Mouse (Mus musculus) hindbrain, embryonic 12.5 days (tissue): Measurements from ENCODE around the gene Herc4. TPM values are rescaled to one million over a fixed set of nuclear protein-coding genes. Genes with fewer than 3 reads are reported as not detected.
A peak's percentile ranks its signal among the peaks of the same experiment; 100 is the strongest.
"Not testable (repeated sequence)": the region's sequence is repeated elsewhere in the genome, so short reads cannot be mapped to it uniquely, and the experiment has no call there.

Experiments
- ATAC-seq: fragments of 200-750 bp; cut with Nextera tagmentation; 2 replicates; pipeline ENCODE4 v1.8.0; 2017; ENCODE audit warnings: moderate TSS enrichment; ENCODE audit not compliant: low FRiP score
- H3K27ac ChIP-seq: fragments of 300-500 bp; sonication (generic); 2 replicates; pipeline ENCODE4 v1.5.1; 2016; ENCODE audit warnings: mild to moderate bottlenecking
- H3K27me3 ChIP-seq: fragments of 300-500 bp; sonication (generic); 2 replicates; pipeline ENCODE4 v1.6.1; 2016; ENCODE audit warnings: mild to moderate bottlenecking
- H3K36me3 ChIP-seq: fragments of 300-500 bp; sonication (generic); 2 replicates; pipeline ENCODE4 v1.6.1; 2016; ENCODE audit warnings: mild to moderate bottlenecking
- H3K4me1 ChIP-seq: fragments of 300-500 bp; sonication (generic); 2 replicates; pipeline ENCODE4 v1.6.1; 2016
- H3K4me2 ChIP-seq: fragments of 300-500 bp; sonication (generic); replicated peaks from 2 replicates; pipeline ENCODE4 v1.6.1; 2016; ENCODE audit warnings: mild to moderate bottlenecking
- H3K4me3 ChIP-seq: fragments of 300-500 bp; sonication (generic); 2 replicates; pipeline ENCODE4 v1.5.1; 2016; ENCODE audit warnings: mild to moderate bottlenecking
- H3K9ac ChIP-seq: fragments of 300-500 bp; sonication (generic); 2 replicates; pipeline ENCODE4 v1.6.1; 2016; ENCODE audit warnings: mild to moderate bottlenecking, moderate library complexity
- H3K9me3 ChIP-seq: fragments of 300-500 bp; sonication (generic); replicated peaks from 2 replicates; pipeline ENCODE4 v1.6.1; 2016; ENCODE audit warnings: mild to moderate bottlenecking
- WGBS: fragments of 180-500 bp; shearing (Covaris S2); methylation state at CpG from one replicate; pipeline ENCODE4 v1.1.7; 2016; 5-methylcytosine and 5-hydroxymethylcytosine counted together
- polyA plus RNA-seq: library from polyadenylated mRNA; unstranded; fragments of >200 nt; fragmentation: Nextera tagmentation; extraction: Ambion mirVana; gene quantifications from 2 replicates; pipeline ENCODE4 v1.2.1, GENCODE M21; 2016

The Herc4 gene
- polyA plus RNA-seq, 1 experiment from 2014 or later: 47.1 TPM

DNA sequence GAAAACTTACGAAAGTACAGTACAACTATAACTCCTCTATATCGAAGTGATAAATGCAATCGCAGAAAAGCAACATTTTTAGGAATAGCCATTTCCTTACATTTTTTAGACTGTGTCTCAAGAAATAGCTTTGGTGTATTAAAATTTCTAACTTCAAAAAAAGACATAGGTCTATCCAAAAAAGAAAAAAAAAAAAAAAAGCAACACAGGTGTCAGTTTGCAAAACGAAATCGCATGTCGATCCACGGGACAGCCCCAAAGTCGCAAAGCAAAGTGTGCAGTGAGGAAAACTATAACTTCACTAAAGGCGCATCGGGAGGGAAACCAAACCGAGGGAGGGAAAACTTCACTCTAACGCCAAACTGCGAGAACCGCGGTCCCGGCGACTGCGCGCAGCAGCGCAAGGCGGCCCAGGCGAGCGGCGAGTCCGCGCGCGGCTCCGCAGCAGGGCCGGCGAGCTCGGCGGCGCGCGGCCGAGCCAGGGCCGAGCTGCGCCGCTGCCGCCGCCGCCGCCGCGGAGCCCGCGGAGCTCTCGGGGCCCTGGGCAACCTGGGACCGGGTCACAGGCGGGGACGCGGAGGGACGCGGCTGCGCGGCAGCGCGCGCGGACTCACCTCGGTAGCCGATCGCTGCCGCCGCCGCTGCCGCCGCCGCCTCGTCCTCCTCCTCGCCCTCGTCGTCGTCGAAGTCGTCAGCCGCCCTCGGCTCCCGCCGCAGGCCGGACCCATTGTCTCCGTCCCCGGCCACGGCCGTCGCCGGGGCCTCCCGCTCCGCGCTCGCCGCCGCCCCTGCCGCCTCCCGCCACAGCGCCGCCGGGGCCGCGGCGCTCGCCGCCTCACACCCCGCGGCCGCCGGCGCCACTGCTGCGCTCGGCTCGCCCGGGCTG, 94.6 kb downstream of the Herc4 start:
- H3K27ac ChIP-seq: peak overlapping the region; percentile 95
- under 1% methylated on average over 96 of the region's 113 CpGs for WGBS
- H3K4me1 ChIP-seq: peaks cover 18% of the 10 kb centered on the region
- H3K9me3 ChIP-seq: no peaks in the 10 kb centered on the region
- H3K4me3 ChIP-seq: peak overlapping the region; percentile 67
- peak overlapping the region; percentile 86 for H3K9ac ChIP-seq
- peaks cover 5% of the 10 kb centered on the region; the same call in 1 of the 2 replicates for H3K36me3 ChIP-seq
- H3K27me3 ChIP-seq: no peaks in the 10 kb centered on the region
- ATAC-seq: peak; percentile 89
- peak overlapping the region; percentile 73 for H3K4me2 ChIP-seq

GRCm38 (mm10) chr10:63338914-63339643, 95.5 kb downstream of the Herc4 start:
- Histone ChIP-seq H3K27me3 (no peaks in the 10 kb centered on the region), H3K4me2 (peak overlapping the region; percentile 73), H3K4me1 (peaks cover 18% of the 10 kb centered on the region), H3K36me3 (no peaks in the 10 kb centered on the region; the same call in 1 of the 2 replicates), H3K27ac (peak overlapping the region; percentile 95), H3K4me3 (peak overlapping the region; percentile 67), H3K9ac (peak overlapping the region; percentile 86), H3K9me3 (no peaks in the 10 kb centered on the region)
- WGBS: 1% methylated on average over 39 of the region's 74 CpGs
- peak; percentile 97 for ATAC-seq

- Histone ChIP-seq H3K27me3 (no peaks in the 10 kb centered on the region), H3K27ac (no peak overlapping the region), H3K4me2 (no peak overlapping the region), H3K4me3 (no peak overlapping the region), H3K4me1 (peaks cover 13% of the 10 kb centered on the region), H3K36me3 (no peaks in the 10 kb centered on the region), H3K9me3 (no peaks in the 10 kb centered on the region), H3K9ac (no peak overlapping the region)
- 85% methylated on average over 2 of the region's 2 CpGs for WGBS
- ATAC-seq: no peak
Observed at GRCm38 (mm10) chr10:63341351-63341750, 97.7 kb downstream of the Herc4 start.

DNA sequence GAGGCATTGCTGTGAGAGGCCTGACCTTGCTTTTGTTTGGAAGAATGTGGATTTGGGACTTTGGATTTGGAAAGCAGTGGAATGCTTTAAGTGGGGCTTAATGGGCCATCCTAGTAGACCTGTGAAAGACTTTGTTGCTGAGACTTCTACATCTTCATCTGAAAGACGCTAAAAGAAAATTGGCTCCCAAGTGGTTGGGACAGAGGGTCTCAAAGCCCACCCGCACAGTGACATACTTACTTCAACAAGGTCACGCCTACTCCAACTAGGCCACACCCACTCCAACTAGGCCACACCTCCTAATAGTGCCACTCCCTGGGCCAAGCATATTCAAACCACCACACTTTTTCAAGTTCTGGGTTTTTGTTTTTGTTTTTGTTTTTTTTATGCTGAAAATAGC, 101.1 kb downstream of the Herc4 start:
- H3K36me3 ChIP-seq: no peaks in the 10 kb centered on the region
- no peak for ATAC-seq
- no peak overlapping the region for H3K4me2 ChIP-seq
- no peaks in the 10 kb centered on the region for H3K4me1 ChIP-seq
- H3K27me3 ChIP-seq: no peaks in the 10 kb centered on the region
- 97% methylated on average over 3 of the region's 3 CpGs for WGBS
- H3K9me3 ChIP-seq: no peaks in the 10 kb centered on the region
- H3K9ac ChIP-seq: no peak overlapping the region
- H3K4me3 ChIP-seq: no peak overlapping the region
- no peak overlapping the region for H3K27ac ChIP-seq

DNA sequence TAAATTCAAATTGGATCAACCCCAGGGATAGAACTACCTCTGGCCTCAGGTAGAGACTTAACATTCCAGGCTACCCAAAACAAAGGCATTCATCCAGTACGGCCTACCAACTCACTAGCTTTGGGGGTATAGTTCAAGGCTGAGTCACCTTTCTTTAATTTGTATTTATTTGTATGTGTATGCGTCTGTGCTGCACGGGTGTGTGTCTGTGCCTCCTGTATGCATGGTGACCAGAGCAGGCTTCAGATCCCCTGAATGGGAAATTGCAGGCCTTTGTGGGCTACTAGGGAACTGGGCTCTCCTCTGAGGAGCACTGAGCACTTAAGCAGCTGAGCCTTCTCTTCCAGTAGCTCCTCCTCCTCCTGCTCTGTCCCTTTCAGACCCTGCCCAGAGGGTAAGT, 104.7 kb downstream of the Herc4 start:
- Histone ChIP-seq H3K9ac (no peak overlapping the region), H3K36me3 (no peaks in the 10 kb centered on the region), H3K4me1 (no peaks in the 10 kb centered on the region), H3K4me2 (no peak overlapping the region), H3K4me3 (no peak overlapping the region), H3K27ac (no peak overlapping the region), H3K9me3 (no peaks in the 10 kb centered on the region), H3K27me3 (no peaks in the 10 kb centered on the region)
- 55% methylated on average over 3 of the region's 3 CpGs for WGBS
- ATAC-seq: no peak

- no peak overlapping the region for H3K4me2 ChIP-seq
- no peaks in the 10 kb centered on the region for H3K27me3 ChIP-seq
- no peaks in the 10 kb centered on the region for H3K9me3 ChIP-seq
- H3K9ac ChIP-seq: no peak overlapping the region
- no peak overlapping the region for H3K4me3 ChIP-seq
- H3K4me1 ChIP-seq: no peaks in the 10 kb centered on the region
- 92% methylated on average over 7 of the region's 7 CpGs for WGBS
- ATAC-seq: no peak
- no peaks in the 10 kb centered on the region for H3K36me3 ChIP-seq
- H3K27ac ChIP-seq: no peak overlapping the region
Observed at GRCm38 (mm10) chr10:63350666-63351065, 107.1 kb downstream of the Herc4 start.

DNA sequence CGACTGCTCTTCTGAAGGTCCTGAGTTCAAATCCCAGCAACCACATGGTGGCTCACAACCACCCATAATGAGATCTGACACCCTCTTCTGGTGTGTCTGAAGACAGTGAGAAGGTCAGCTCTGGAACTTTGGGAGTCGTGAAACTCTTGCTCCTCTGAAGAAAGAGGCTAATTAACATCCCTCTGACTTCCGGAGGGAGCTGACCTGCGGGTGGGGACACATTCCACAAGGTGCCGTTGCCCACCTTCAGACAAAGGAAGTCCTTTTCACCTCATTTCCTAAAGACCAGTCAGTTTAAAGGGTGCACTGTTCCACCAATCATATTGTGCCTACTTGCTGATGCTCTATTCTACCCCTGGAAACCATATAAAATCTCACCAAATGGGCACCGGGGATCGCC, 107.5 kb downstream of the Herc4 start:
- H3K36me3 ChIP-seq, H3K27ac ChIP-seq, H3K9me3 ChIP-seq, H3K9ac ChIP-seq, ATAC-seq, H3K27me3 ChIP-seq, H3K4me1 ChIP-seq, H3K4me2 ChIP-seq, H3K4me3 ChIP-seq: not testable (repeated sequence)
- WGBS: 88% methylated on average over 7 of the region's 7 CpGs

DNA sequence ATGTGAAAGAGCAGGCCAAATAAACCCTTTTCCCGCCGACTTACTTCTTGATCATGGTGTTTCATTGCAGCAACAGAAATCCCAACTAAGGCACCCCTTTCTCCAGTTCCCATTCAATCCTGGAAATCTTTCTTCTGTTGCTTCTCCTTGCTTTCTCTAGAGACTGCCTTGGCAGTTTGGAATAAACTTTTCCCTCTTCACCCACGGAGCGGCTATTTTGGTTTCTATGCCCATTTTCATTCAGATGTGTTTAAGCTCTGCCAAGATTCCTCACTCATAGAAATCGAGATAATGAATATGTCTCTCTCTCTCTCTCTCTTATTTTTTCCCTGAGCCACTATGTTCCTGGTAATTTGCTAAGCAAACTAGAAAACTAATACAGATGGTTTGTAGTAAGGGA, 108.5 kb downstream of the Herc4 start:
- WGBS: 87% methylated on average over 5 of the region's 5 CpGs
- Histone ChIP-seq H3K4me1 (no peaks in the 10 kb centered on the region), H3K9ac (no peak overlapping the region), H3K4me3 (no peak overlapping the region), H3K27ac (no peak overlapping the region), H3K27me3 (no peaks in the 10 kb centered on the region), H3K9me3 (no peaks in the 10 kb centered on the region), H3K4me2 (no peak overlapping the region), H3K36me3 (no peaks in the 10 kb centered on the region)
- ATAC-seq: no peak

DNA sequence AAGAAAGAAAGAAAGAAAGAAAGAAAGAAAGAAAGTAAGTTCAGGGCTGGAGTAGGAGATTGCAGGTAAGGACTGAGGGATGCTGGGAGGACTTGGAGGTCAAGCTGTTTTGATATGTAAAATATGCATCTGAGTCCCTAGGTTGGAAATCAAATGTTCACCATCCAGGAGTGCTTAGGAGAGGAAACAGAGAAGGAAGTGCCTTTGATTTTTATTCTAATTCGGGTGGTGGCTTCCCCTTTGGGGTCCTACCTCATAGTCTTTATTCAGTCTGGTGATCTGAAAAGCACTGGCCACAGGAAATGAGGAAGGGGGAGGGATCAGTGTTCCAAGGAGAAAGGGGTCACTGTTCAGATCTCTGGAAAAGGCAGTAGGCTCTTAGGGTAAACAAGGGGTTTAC, 116.9 kb downstream of the Herc4 start:
- WGBS: 70% methylated on average over 1 of the region's 1 CpGs
- no peak overlapping the region for H3K9ac ChIP-seq
- H3K36me3 ChIP-seq: no peaks in the 10 kb centered on the region
- H3K27me3 ChIP-seq: no peaks in the 10 kb centered on the region
- no peak overlapping the region for H3K4me2 ChIP-seq
- no peak for ATAC-seq
- H3K4me3 ChIP-seq: no peak overlapping the region
- H3K27ac ChIP-seq: no peak overlapping the region
- no peaks in the 10 kb centered on the region for H3K4me1 ChIP-seq
- H3K9me3 ChIP-seq: no peaks in the 10 kb centered on the region

GRCm38 (mm10) chr10:63365918-63366455, 122.4 kb downstream of the Herc4 start:
- Histone ChIP-seq H3K36me3 (no peaks in the 10 kb centered on the region), H3K27me3 (no peaks in the 10 kb centered on the region), H3K9ac (no peak overlapping the region), H3K4me1 (no peaks in the 10 kb centered on the region), H3K4me2 (peak overlapping the region; percentile 29; the same call in 1 of the 2 replicates), H3K9me3 (no peaks in the 10 kb centered on the region), H3K4me3 (no peak overlapping the region), H3K27ac (no peak overlapping the region)
- WGBS: 66% methylated on average over 7 of the region's 7 CpGs
- no peak for ATAC-seq

GRCm38 (mm10) chr10:63367386-63367785, 123.8 kb downstream of the Herc4 start:
- WGBS: 78% methylated on average over 6 of the region's 6 CpGs
- H3K9ac ChIP-seq: no peak overlapping the region
- no peak overlapping the region for H3K4me2 ChIP-seq
- no peaks in the 10 kb centered on the region for H3K36me3 ChIP-seq
- no peak for ATAC-seq
- H3K9me3 ChIP-seq: no peaks in the 10 kb centered on the region
- H3K4me3 ChIP-seq: no peak overlapping the region
- no peak overlapping the region for H3K27ac ChIP-seq
- H3K4me1 ChIP-seq: no peaks in the 10 kb centered on the region
- no peaks in the 10 kb centered on the region for H3K27me3 ChIP-seq
